Comparison of ENCODE assay signal across 29 mouse cellular contexts in the genomic region with DNA sequence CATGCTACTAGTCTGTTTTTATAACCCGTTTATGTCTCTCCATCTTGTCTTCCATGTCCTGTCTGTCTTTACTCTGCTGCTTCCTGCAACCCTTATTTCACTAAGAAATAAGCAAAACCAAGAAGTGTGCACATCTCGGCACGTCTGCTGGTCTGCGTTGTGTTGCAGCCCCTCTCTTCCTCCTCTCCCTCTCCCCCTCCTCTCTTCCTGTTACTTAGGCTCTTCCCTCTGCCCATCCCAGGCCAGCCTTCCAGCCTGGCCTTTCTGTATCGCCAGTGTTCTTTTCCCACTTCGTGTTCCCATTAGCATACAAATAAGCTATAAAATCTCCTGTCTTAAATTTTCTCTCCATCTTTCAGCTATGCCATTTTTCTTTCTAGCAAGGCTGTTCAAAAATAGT. TPM values are rescaled to one million over a fixed set of nuclear protein-coding genes. Genes with fewer than 3 reads are reported as not detected.
DNase-seq lines count a peak whose midpoint lies in the region; ATAC-seq and TF ChIP-seq lines count a peak whose summit lies in the region.
"Had no signal": no experiment of that assay in that cellular context is flagged by ENCODE, and none has a peak within 500 bp of the region (broad histone marks: within the 10 kb centered on the region; RNA-seq: fewer than 3 reads in every experiment).

No protein-coding gene starts in this region.

- ATAC-seq in forebrain, postnatal 0 days, result peak; percentile 40; the same call in 1 of the 2 replicates
- ATAC-seq in intestine, embryonic 15.5 days, result no peak
- ATAC-seq in intestine, postnatal 0 days, result no peak
- ATAC-seq in midbrain, embryonic 12.5 days (ENCODE audit: low FRiP score, low read depth), result no peak
- no peak for ATAC-seq in midbrain, embryonic 11.5 days (ENCODE audit: low FRiP score)
- ATAC-seq in midbrain, postnatal 0 days (ENCODE audit: low FRiP score), result no peak; the same call in 1 of the 2 replicates
- ATAC-seq: forebrain, embryonic 15.5 days; liver, embryonic 12.5 days; liver, postnatal 0 days had no signal

- no peak overlapping the region for H3K9ac ChIP-seq in forebrain, postnatal 0 days
- H3K9ac ChIP-seq in intestine, embryonic 15.5 days, result no peak overlapping the region
- H3K9ac ChIP-seq in intestine, postnatal 0 days (ENCODE audit: low read depth, low read length), result no peak overlapping the region
- 0 out of 2 replicates have a peak overlapping the region, but pooled peaks have one; percentile 17 for H3K9ac ChIP-seq in midbrain, embryonic 12.5 days (replicated peaks)
- H3K9ac ChIP-seq in midbrain, embryonic 11.5 days (ENCODE audit: low read length), result no peak overlapping the region
- H3K9ac ChIP-seq in midbrain, postnatal 0 days (replicated peaks; ENCODE audit: low read length, poor library complexity, severe bottlenecking), result 0 out of 2 replicates have a peak overlapping the region, but pooled peaks have one; percentile 24
- H3K9ac ChIP-seq: embryonic facial prominence, embryonic 12.5 days; forebrain, embryonic 15.5 days; liver, embryonic 12.5 days; liver, postnatal 0 days; neural tube, embryonic 12.5 days had no signal

- H3K27ac ChIP-seq in forebrain, postnatal 0 days (ENCODE audit: low read depth, low read length), result 0 out of 2 replicates have a peak overlapping the region, but pooled peaks have one; percentile 50
- H3K27ac ChIP-seq in forebrain, embryonic 10.5 days, result no peak overlapping the region
- no peak overlapping the region for H3K27ac ChIP-seq in intestine, embryonic 15.5 days
- no peak overlapping the region for H3K27ac ChIP-seq in intestine, postnatal 0 days (ENCODE audit: low read depth, low read length)
- no peak overlapping the region for H3K27ac ChIP-seq in midbrain, embryonic 12.5 days (replicated peaks)
- H3K27ac ChIP-seq in midbrain, embryonic 11.5 days (ENCODE audit: low read depth, low read length), result no peak overlapping the region
- 0 out of 2 replicates have a peak overlapping the region, but pooled peaks have one; percentile 38 for H3K27ac ChIP-seq in midbrain, postnatal 0 days (ENCODE audit: low read depth, low read length)
- H3K27ac ChIP-seq: embryonic facial prominence, embryonic 12.5 days; forebrain, embryonic 15.5 days; gastrocnemius, adult 2 months; liver, embryonic 12.5 days; neural tube, embryonic 12.5 days had no signal

- H3K36me3 ChIP-seq in forebrain, postnatal 0 days (ENCODE audit: insufficient read depth), result no peaks in the 10 kb centered on the region
- peaks cover 26% of the 10 kb centered on the region for H3K36me3 ChIP-seq in forebrain, embryonic 10.5 days (replicated peaks)
- H3K36me3 ChIP-seq in intestine, embryonic 15.5 days, result peaks cover 6% of the 10 kb centered on the region
- peaks cover 4% of the 10 kb centered on the region; the same call in 1 of the 2 replicates for H3K36me3 ChIP-seq in intestine, postnatal 0 days (ENCODE audit: control insufficient read depth, insufficient read depth)
- 0 out of 2 replicates have a peak, but pooled peaks cover 16% of the 10 kb centered on the region for H3K36me3 ChIP-seq in midbrain, embryonic 12.5 days
- no peaks in the 10 kb centered on the region for H3K36me3 ChIP-seq in midbrain, embryonic 11.5 days (ENCODE audit: control insufficient read depth, insufficient read depth, low read length)
- no peaks in the 10 kb centered on the region for H3K36me3 ChIP-seq in midbrain, postnatal 0 days (ENCODE audit: insufficient read depth, low read length)
- H3K36me3 ChIP-seq: forebrain, embryonic 15.5 days; neural tube, embryonic 12.5 days had no signal

- DNase-seq in forebrain, postnatal 0 days, result no peak
- DNase-seq in forebrain, embryonic 10.5 days (ENCODE audit: extremely low spot score, low spot score), result no peak
- DNase-seq in midbrain, embryonic 11.5 days (ENCODE audit: low spot score, missing footprints), result no peak
- no peak for DNase-seq in midbrain, postnatal 0 days (ENCODE audit: low spot score)
- no peak for DNase-seq in right cerebral cortex, adult 18-20 months
- DNase-seq: adrenal gland, adult 8-10 months; cerebellum, adult 11 months; cerebellum, adult 9-11 months; embryo, embryonic 11 days; gastrocnemius, adult 2 months; gastrocnemius, postnatal 36 days; heart, adult 18-20 months; heart, postnatal 36 days; kidney, adult 9 months; layer of hippocampus, postnatal 36 days; left cerebral cortex, postnatal 4 days; liver, postnatal 0 days; lung, postnatal 36 days; spleen, adult 18-20 months; thymus, postnatal 14 days had no signal

- no peak for TF ChIP-seq CTCF in forebrain, postnatal 0 days (IDR thresholded peaks at IDR 0.05; ENCODE audit: low read depth)
- TF ChIP-seq CTCF in intestine, postnatal 0 days (IDR thresholded peaks at IDR 0.05; ENCODE audit: low read depth), result no peak
- no peak for TF ChIP-seq CTCF in midbrain, postnatal 0 days (IDR thresholded peaks at IDR 0.05)

- H3K4me3 ChIP-seq in forebrain, postnatal 0 days (ENCODE audit: low read depth, low read length), result no peak overlapping the region
- H3K4me3 ChIP-seq in forebrain, embryonic 10.5 days, result no peak overlapping the region
- no peak overlapping the region for H3K4me3 ChIP-seq in intestine, embryonic 15.5 days (replicated peaks)
- H3K4me3 ChIP-seq in intestine, postnatal 0 days (ENCODE audit: low read depth, low read length), result no peak overlapping the region
- H3K4me3 ChIP-seq in midbrain, embryonic 12.5 days, result no peak overlapping the region
- no peak overlapping the region for H3K4me3 ChIP-seq in midbrain, embryonic 11.5 days (ENCODE audit: low read depth, low read length)
- no peak overlapping the region for H3K4me3 ChIP-seq in midbrain, postnatal 0 days (ENCODE audit: low read depth, low read length)
- H3K4me3 ChIP-seq: embryonic facial prominence, embryonic 12.5 days; forebrain, embryonic 15.5 days; gastrocnemius, adult 2 months; liver, embryonic 12.5 days; neural tube, embryonic 12.5 days had no signal

- H3K9me3 ChIP-seq in forebrain, postnatal 0 days (ENCODE audit: low read length), result no peaks in the 10 kb centered on the region
- H3K9me3 ChIP-seq in forebrain, embryonic 10.5 days, result no peaks in the 10 kb centered on the region
- no peaks in the 10 kb centered on the region for H3K9me3 ChIP-seq in intestine, embryonic 15.5 days
- no peaks in the 10 kb centered on the region for H3K9me3 ChIP-seq in intestine, postnatal 0 days (ENCODE audit: control insufficient read depth)
- no peaks in the 10 kb centered on the region for H3K9me3 ChIP-seq in midbrain, embryonic 12.5 days
- H3K9me3 ChIP-seq in midbrain, embryonic 11.5 days (ENCODE audit: control insufficient read depth, low read length), result no peaks in the 10 kb centered on the region
- H3K9me3 ChIP-seq in midbrain, postnatal 0 days (ENCODE audit: low read length), result no peaks in the 10 kb centered on the region
- H3K9me3 ChIP-seq: embryonic facial prominence, embryonic 12.5 days; forebrain, embryonic 15.5 days; G1E; liver, embryonic 12.5 days; neural tube, embryonic 12.5 days had no signal

- H3K4me2 ChIP-seq in forebrain, postnatal 0 days (ENCODE audit: low read depth), result no peak overlapping the region
- 0 out of 2 replicates have a peak overlapping the region, but pooled peaks have one; percentile 9 for H3K4me2 ChIP-seq in intestine, embryonic 15.5 days (replicated peaks)
- H3K4me2 ChIP-seq in intestine, postnatal 0 days (replicated peaks; ENCODE audit: low read depth), result no peak overlapping the region
- H3K4me2 ChIP-seq in midbrain, embryonic 12.5 days (replicated peaks), result no peak overlapping the region
- no peak overlapping the region for H3K4me2 ChIP-seq in midbrain, embryonic 11.5 days
- H3K4me2 ChIP-seq in midbrain, postnatal 0 days (ENCODE audit: low read depth, low read length, poor library complexity, severe bottlenecking), result no peak overlapping the region
- H3K4me2 ChIP-seq: embryonic facial prominence, embryonic 12.5 days; forebrain, embryonic 15.5 days; heart, embryonic 11.5 days; liver, embryonic 12.5 days; neural tube, embryonic 12.5 days had no signal

- 54% methylated on average over 6 of the region's 6 CpGs for WGBS in forebrain, postnatal 0 days
- WGBS in forebrain, embryonic 10.5 days, result 73% methylated on average over 6 of the region's 6 CpGs
- WGBS in intestine, embryonic 15.5 days, result 31% methylated on average over 6 of the region's 6 CpGs
- WGBS in intestine, postnatal 0 days, result 55% methylated on average over 6 of the region's 6 CpGs
- 56% methylated on average over 6 of the region's 6 CpGs for WGBS in midbrain, embryonic 12.5 days
- WGBS in midbrain, embryonic 11.5 days, result 67% methylated on average over 6 of the region's 6 CpGs
- WGBS in midbrain, postnatal 0 days, result 37% methylated on average over 6 of the region's 6 CpGs

- H3K27me3 ChIP-seq in forebrain, postnatal 0 days (ENCODE audit: insufficient read depth, low read length), result no peaks in the 10 kb centered on the region
- no peaks in the 10 kb centered on the region for H3K27me3 ChIP-seq in forebrain, embryonic 10.5 days (ENCODE audit: poor library complexity, severe bottlenecking)
- no peaks in the 10 kb centered on the region for H3K27me3 ChIP-seq in intestine, embryonic 15.5 days (replicated peaks)
- H3K27me3 ChIP-seq in intestine, postnatal 0 days (replicated peaks; ENCODE audit: control insufficient read depth, insufficient read depth, low read length), result no peaks in the 10 kb centered on the region
- no peaks in the 10 kb centered on the region for H3K27me3 ChIP-seq in midbrain, embryonic 12.5 days
- H3K27me3 ChIP-seq in midbrain, embryonic 11.5 days (ENCODE audit: control insufficient read depth, insufficient read depth, low read length), result no peaks in the 10 kb centered on the region
- no peaks in the 10 kb centered on the region for H3K27me3 ChIP-seq in midbrain, postnatal 0 days (ENCODE audit: insufficient read depth, low read length)
- H3K27me3 ChIP-seq: embryonic facial prominence, embryonic 12.5 days; forebrain, embryonic 15.5 days; liver, embryonic 12.5 days had no signal

- H3K4me1 ChIP-seq in forebrain, postnatal 0 days (ENCODE audit: insufficient read depth), result no peaks in the 10 kb centered on the region
- 0 out of 2 replicates have a peak, but pooled peaks cover 4% of the 10 kb centered on the region for H3K4me1 ChIP-seq in forebrain, embryonic 10.5 days
- no peaks in the 10 kb centered on the region for H3K4me1 ChIP-seq in intestine, embryonic 15.5 days (replicated peaks)
- no peaks in the 10 kb centered on the region for H3K4me1 ChIP-seq in intestine, postnatal 0 days (replicated peaks; ENCODE audit: control insufficient read depth, insufficient read depth, low read length)
- H3K4me1 ChIP-seq in midbrain, embryonic 12.5 days, result peaks cover 5% of the 10 kb centered on the region; the same call in 1 of the 2 replicates
- H3K4me1 ChIP-seq in midbrain, embryonic 11.5 days (ENCODE audit: control insufficient read depth, insufficient read depth, low read length), result no peaks in the 10 kb centered on the region
- H3K4me1 ChIP-seq in midbrain, postnatal 0 days (ENCODE audit: insufficient read depth, low read length), result no peaks in the 10 kb centered on the region
- H3K4me1 ChIP-seq: embryonic facial prominence, embryonic 12.5 days; forebrain, embryonic 15.5 days; liver, embryonic 12.5 days; neural tube, embryonic 12.5 days had no signal

RNA-seq across cellular contexts. Expression of a gene that starts 21.9 kb away (rescaled TPM):
- total RNA-seq in forebrain, postnatal 0 days (2014; rRNA removed), result 17.4 and 19.1 TPM in 2 replicates
- 11.2 and 11.3 TPM in 2 replicates for polyA plus RNA-seq in forebrain, postnatal 0 days (2015; fragmentation: Nextera tagmentation; extraction: Ambion mirVana)
- 35.9 and 39.0 TPM in 2 replicates for polyA plus RNA-seq in forebrain, embryonic 10.5 days (2016; fragmentation: Nextera tagmentation; extraction: Ambion mirVana)
- polyA plus RNA-seq in intestine, embryonic 15.5 days (2015; fragmentation: Nextera tagmentation; extraction: Ambion mirVana), result 49.7 and 50.1 TPM in 2 replicates
- 33.1 and 37.5 TPM in 2 replicates for polyA plus RNA-seq in intestine, postnatal 0 days (2015; fragmentation: Nextera tagmentation; extraction: Ambion mirVana)
- polyA plus RNA-seq in midbrain, embryonic 12.5 days (2016; fragmentation: Nextera tagmentation; extraction: Ambion mirVana), result 22.5 and 28.6 TPM in 2 replicates
- 25.1 and 27.7 TPM in 2 replicates for polyA plus RNA-seq in midbrain, embryonic 11.5 days (2014; fragmentation: Nextera tagmentation; extraction: Ambion mirVana)
- 14.7 and 20.3 TPM in 2 replicates for total RNA-seq in midbrain, postnatal 0 days (2014; rRNA removed)
- polyA plus RNA-seq in midbrain, postnatal 0 days (2015; fragmentation: Nextera tagmentation; extraction: Ambion mirVana), result 12.6 and 13.7 TPM in 2 replicates

Comparison
In these comparisons a context has a peak if more than half of its experiments do, and no peak if none do; other contexts are left out.
1. H3K27ac ChIP-seq: peak in forebrain, postnatal 0 days (single experiment) and midbrain, postnatal 0 days (single experiment); none in forebrain, embryonic 10.5 days (single experiment), intestine, embryonic 15.5 days (single experiment), intestine, postnatal 0 days (single experiment), midbrain, embryonic 12.5 days (single experiment) and midbrain, embryonic 11.5 days (single experiment).
2. H3K9ac ChIP-seq: peak in midbrain, embryonic 12.5 days (single experiment) and midbrain, postnatal 0 days (single experiment); none in forebrain, postnatal 0 days (single experiment), intestine, embryonic 15.5 days (single experiment), intestine, postnatal 0 days (single experiment) and midbrain, embryonic 11.5 days (single experiment).